In genomic region chr11:4714727-4715126, GRCm38 (mm10) we compare ENCODE assay signal across 32 mouse cellular contexts. TPM values are rescaled to one million over a fixed set of nuclear protein-coding genes. Genes with fewer than 3 reads are reported as not detected.
A peak's percentile ranks its signal among the peaks of the same experiment; 100 is the strongest.
DNase-seq lines count a peak whose midpoint lies in the region; ATAC-seq and TF ChIP-seq lines count a peak whose summit lies in the region.
"Had no signal": no experiment of that assay in that cellular context is flagged by ENCODE, and none has a peak within 500 bp of the region (broad histone marks: within the 10 kb centered on the region; RNA-seq: fewer than 3 reads in every experiment).

No protein-coding gene starts in this region.

- no peaks in the 10 kb centered on the region for H3K36me3 ChIP-seq in liver, adult 2 months (ENCODE audit: control insufficient read depth, insufficient read depth, low read length)
- H3K36me3 ChIP-seq: heart, embryonic 15.5 days; hindbrain, embryonic 13.5 days; limb, embryonic 12.5 days; liver, embryonic 12.5 days; neural tube, embryonic 15.5 days had no signal

- H3K4me3 ChIP-seq in liver, adult 2 months (ENCODE audit: insufficient read depth, low read depth, low read length) = no peak overlapping the region
- H3K4me3 ChIP-seq: forebrain, embryonic 13.5 days; heart, embryonic 15.5 days; hindbrain, embryonic 13.5 days; limb, embryonic 12.5 days; liver, embryonic 12.5 days; neural tube, embryonic 15.5 days had no signal

- H3K9ac ChIP-seq in liver, adult 2 months (ENCODE audit: low read depth, low read length) = no peak overlapping the region
- H3K9ac ChIP-seq: forebrain, embryonic 13.5 days; heart, embryonic 15.5 days; hindbrain, embryonic 13.5 days; limb, embryonic 12.5 days; liver, embryonic 12.5 days; liver, postnatal 0 days; neural tube, embryonic 15.5 days had no signal

- no peaks in the 10 kb centered on the region for H3K27me3 ChIP-seq in liver, adult 2 months (ENCODE audit: control insufficient read depth, insufficient read depth, low read length)
- H3K27me3 ChIP-seq: forebrain, embryonic 13.5 days; heart, embryonic 15.5 days; hindbrain, embryonic 13.5 days; limb, embryonic 12.5 days; liver, embryonic 12.5 days; neural tube, embryonic 15.5 days had no signal

- no peak for TF ChIP-seq CTCF in liver, adult 2 months (IDR thresholded peaks at IDR 0.05; ENCODE audit: low read depth, low read length)

- ATAC-seq in common myeloid progenitor, adult 5-6 weeks (replicated peaks; ENCODE audit: low read depth, poor library complexity, severe bottlenecking) = peak; percentile 83
- ATAC-seq in megakaryocyte progenitor cell, adult 5-6 weeks (replicated peaks; ENCODE audit: poor library complexity) = peak; percentile 90
- ATAC-seq: activated CD4-positive, CD25-positive, alpha-beta regulatory T cell, adult 4 months; CD4-positive, CD25-positive, alpha-beta regulatory T cell, adult 4 months; forebrain, embryonic 13.5 days; intestine, postnatal 0 days; liver, embryonic 12.5 days; liver, postnatal 0 days had no signal

- no peak overlapping the region for H3K27ac ChIP-seq in liver, adult 2 months (replicated peaks; ENCODE audit: insufficient read depth, low read depth, low read length)
- H3K27ac ChIP-seq: forebrain, embryonic 13.5 days; heart, embryonic 15.5 days; hindbrain, embryonic 13.5 days; limb, embryonic 12.5 days; liver, embryonic 12.5 days; neural tube, embryonic 15.5 days had no signal

- H3K4me1 ChIP-seq in liver, adult 2 months (ENCODE audit: control insufficient read depth, insufficient read depth, low read length) = no peaks in the 10 kb centered on the region
- H3K4me1 ChIP-seq: liver, embryonic 12.5 days; neural tube, embryonic 15.5 days had no signal

- 81% methylated on average over 4 of the region's 4 CpGs for WGBS in liver, adult 2 months

- peak; percentile 16 for DNase-seq in liver, adult 2 months (ENCODE audit: extremely low read depth, low read depth, low spot score)
- no peak for DNase-seq in liver
- DNase-seq in urinary bladder, adult 2 months (ENCODE audit: low spot score) = no peak
- no peak for DNase-seq in urinary bladder, postnatal 36 days (ENCODE audit: low spot score in 2 of 2)
- DNase-seq in thymus, postnatal 14 days = no peak
- DNase-seq: adrenal gland, adult 2 months; adrenal gland, postnatal 36 days; cerebellum, adult 2 months; cerebellum, postnatal 14 days; gastrocnemius, postnatal 36 days; kidney, adult 9 months; kidney, postnatal 10 days; layer of hippocampus, adult 9-11 months; liver, postnatal 0 days; lung, postnatal 36 days; midbrain, embryonic 14.5 days; right cerebral cortex, postnatal 25 days; thymus, adult 2 months had no signal

- no peak for TF ChIP-seq POLR2A in liver, adult 2 months (IDR thresholded peaks at IDR 0.05; ENCODE audit: extremely low read depth, insufficient read depth, low read length)

- H3K79me2 ChIP-seq in liver, adult 2 months (ENCODE audit: control insufficient read depth, insufficient read depth, low read length) = no peaks in the 10 kb centered on the region

RNA-seq across cellular contexts. Expression of gene Zmat5, which starts 10.2 kb away (rescaled TPM):
- 3.6 and 5.1 TPM in 2 replicates for total RNA-seq in liver, adult 2 months (2014; rRNA removed)
- polyA plus RNA-seq in liver, adult 2 months (2012; rRNA removed) = 13.8 and 17.5 TPM in 2 replicates
- 6.0 and 11.5 TPM in 2 replicates for total RNA-seq in common myeloid progenitor, adult 5-6 weeks (2017)
- total RNA-seq in megakaryocyte progenitor cell, adult 5-6 weeks (2015) = 38.8 and 40.6 TPM in 2 replicates
- total RNA-seq in megakaryocyte progenitor cell, adult 5-6 weeks (2017) = 8.2 and 10.8 TPM in 2 replicates
- polyA plus RNA-seq in urinary bladder, adult 2 months (2012; rRNA removed) = 64.8 and 77.0 TPM in 2 replicates

RNA-seq across cellular contexts. Expression of gene Uqcr10, which starts 10.6 kb away (rescaled TPM):
- total RNA-seq in liver, adult 2 months (2014; rRNA removed) = 702 and 886 TPM in 2 replicates
- 568 and 709 TPM in 2 replicates for polyA plus RNA-seq in liver, adult 2 months (2012; rRNA removed)
- total RNA-seq in common myeloid progenitor, adult 5-6 weeks (2017) = 117 and 123 TPM in 2 replicates
- 195 and 210 TPM in 2 replicates for total RNA-seq in megakaryocyte progenitor cell, adult 5-6 weeks (2015)
- total RNA-seq in megakaryocyte progenitor cell, adult 5-6 weeks (2017) = 126 and 138 TPM in 2 replicates
- polyA plus RNA-seq in urinary bladder, adult 2 months (2012; rRNA removed) = 1,105 and 1,175 TPM in 2 replicates

RNA-seq across cellular contexts. Expression of gene Cabp7, which starts 31.9 kb away (rescaled TPM):
- not detected in 2 replicates for total RNA-seq in liver, adult 2 months (2014; rRNA removed)
- polyA plus RNA-seq in liver, adult 2 months (2012; rRNA removed) = not detected in 2 replicates
- total RNA-seq in common myeloid progenitor, adult 5-6 weeks (2017) = not detected in 2 replicates
- not detected in 2 replicates for total RNA-seq in megakaryocyte progenitor cell, adult 5-6 weeks (2015)
- not detected in 2 replicates for total RNA-seq in megakaryocyte progenitor cell, adult 5-6 weeks (2017)
- polyA plus RNA-seq in urinary bladder, adult 2 months (2012; rRNA removed) = 0.46 and 0.65 TPM in 2 replicates
- total RNA-seq: heart, postnatal 25 days; megakaryocyte-erythroid progenitor cell, adult 5-6 weeks had no signal
- polyA plus RNA-seq: large intestine, adult 2 months had no signal
